Mouse (Mus musculus): ENCODE data around the gene 4930568D16Rik. TPM values are rescaled to one million over a fixed set of nuclear protein-coding genes. Genes with fewer than 3 reads are reported as not detected.

The 4930568D16Rik gene
- polyA plus RNA-seq, 1 experiment from 2014 or later, result not detected

- ATAC-seq (replicated peaks; ENCODE audit: low FRiP score, low read depth) (0 out of 2 replicates have a peak, but pooled peaks have one; percentile 8), DNase-seq (ENCODE audit: low spot score) (no peak)
- no peaks in the 10 kb centered on the region for H3K27me3 ChIP-seq (ENCODE audit: insufficient read depth, low read length)
- H3K9me3 ChIP-seq (replicated peaks; ENCODE audit: low read length), result no peaks in the 10 kb centered on the region
- H3K4me3 ChIP-seq (replicated peaks; ENCODE audit: low read depth, low read length), result peak overlapping the region; percentile 74; the same call in 1 of the 2 replicates
- 0 out of 2 replicates have a peak, but pooled peaks cover 6% of the 10 kb centered on the region for H3K4me1 ChIP-seq (replicated peaks; ENCODE audit: insufficient read depth, low read length)
- H3K9ac ChIP-seq (ENCODE audit: low read depth, low read length), result peak overlapping the region; percentile 68; the same call in 1 of the 2 replicates
- H3K27ac ChIP-seq, result peak overlapping the region; percentile 75
- H3K36me3 ChIP-seq (ENCODE audit: insufficient read depth, low read length), result no peaks in the 10 kb centered on the region
- TF ChIP-seq CTCF (IDR thresholded peaks at IDR 0.05; ENCODE audit: low read depth), result no peak
- H3K4me2 ChIP-seq (ENCODE audit: low read length), result peak overlapping the region; percentile 99
- WGBS, result 36% methylated on average over 10 of the region's 10 CpGs
Observed at GRCm38 (mm10) chr2:35337419-35337818, 30.1 kb downstream of the 4930568D16Rik start.

- H3K36me3 ChIP-seq (ENCODE audit: insufficient read depth, low read length), result no peaks in the 10 kb centered on the region
- H3K27me3 ChIP-seq (ENCODE audit: insufficient read depth, low read length), result no peaks in the 10 kb centered on the region
- DNase-seq (ENCODE audit: low spot score) (peak; percentile 99), ATAC-seq (replicated peaks; ENCODE audit: low FRiP score, low read depth) (peak; percentile 99)
- peak; percentile 55 for TF ChIP-seq CTCF (IDR thresholded peaks at IDR 0.05; ENCODE audit: low read depth)
- peak within 1 kb of the TSS; percentile 74 for H3K4me3 ChIP-seq (replicated peaks; ENCODE audit: low read depth, low read length)
- no peaks in the 10 kb centered on the region for H3K9me3 ChIP-seq (replicated peaks; ENCODE audit: low read length)
- H3K27ac ChIP-seq, result peak within 1 kb of the TSS; percentile 75
- WGBS, result under 1% methylated on average over 45 of the region's 45 CpGs
- peak within 1 kb of the TSS; percentile 68 for H3K9ac ChIP-seq (ENCODE audit: low read depth, low read length)
- H3K4me2 ChIP-seq (ENCODE audit: low read length), result peak within 1 kb of the TSS; percentile 99
- H3K4me1 ChIP-seq (replicated peaks; ENCODE audit: insufficient read depth, low read length), result 0 out of 2 replicates have a peak, but pooled peaks cover 6% of the 10 kb centered on the region
Observed at GRCm38 (mm10) chr2:35336388-35337280, 30.9 kb downstream of the 4930568D16Rik start, which contains the start of gene Stom. Stom (minus strand) TSS chr2:35336976.

- peak overlapping the region; percentile 99 for H3K4me2 ChIP-seq (ENCODE audit: low read length)
Observed at GRCm38 (mm10) chr2:35335620-35336019, 31.9 kb downstream of the 4930568D16Rik start.

GRCm38 (mm10) chr2:35333670-35334069 is 33.9 kb downstream of the 4930568D16Rik start:
- Histone ChIP-seq H3K27me3 (ENCODE audit: insufficient read depth, low read length) (no peaks in the 10 kb centered on the region), H3K27ac (no peak overlapping the region), H3K9ac (ENCODE audit: low read depth, low read length) (no peak overlapping the region), H3K4me3 (replicated peaks; ENCODE audit: low read depth, low read length) (no peak overlapping the region), H3K4me1 (replicated peaks; ENCODE audit: insufficient read depth, low read length) (0 out of 2 replicates have a peak, but pooled peaks cover 6% of the 10 kb centered on the region), H3K9me3 (replicated peaks; ENCODE audit: low read length) (no peaks in the 10 kb centered on the region), H3K4me2 (ENCODE audit: low read length) (no peak overlapping the region), H3K36me3 (ENCODE audit: insufficient read depth, low read length) (no peaks in the 10 kb centered on the region)
- TF ChIP-seq CTCF (IDR thresholded peaks at IDR 0.05; ENCODE audit: low read depth), result no peak
- DNase-seq (ENCODE audit: low spot score) (no peak), ATAC-seq (replicated peaks; ENCODE audit: low FRiP score, low read depth) (no peak)

More at GRCm38 (mm10) chr2:35335620-35336019, 31.9 kb downstream of the 4930568D16Rik start:
- Histone ChIP-seq H3K4me3 (replicated peaks; ENCODE audit: low read depth, low read length) (peak overlapping the region; percentile 74), H3K9ac (ENCODE audit: low read depth, low read length) (peak overlapping the region; percentile 68), H3K9me3 (replicated peaks; ENCODE audit: low read length) (no peaks in the 10 kb centered on the region), H3K36me3 (ENCODE audit: insufficient read depth, low read length) (no peaks in the 10 kb centered on the region), H3K27me3 (ENCODE audit: insufficient read depth, low read length) (no peaks in the 10 kb centered on the region), H3K4me1 (replicated peaks; ENCODE audit: insufficient read depth, low read length) (0 out of 2 replicates have a peak, but pooled peaks cover 6% of the 10 kb centered on the region), H3K27ac (no peak overlapping the region)
- DNase-seq (ENCODE audit: low spot score), result no peak
- ATAC-seq (replicated peaks; ENCODE audit: low FRiP score, low read depth), result no peak
- no peak for TF ChIP-seq CTCF (IDR thresholded peaks at IDR 0.05; ENCODE audit: low read depth)
- WGBS, result 12% methylated on average over 7 of the region's 7 CpGs

GRCm38 (mm10) chr2:35331205-35331604 is 36.3 kb downstream of the 4930568D16Rik start:
- no peak overlapping the region for H3K27ac ChIP-seq
- 70% methylated on average over 2 of the region's 2 CpGs for WGBS
- H3K36me3 ChIP-seq (ENCODE audit: insufficient read depth, low read length), result no peaks in the 10 kb centered on the region
- no peak for ATAC-seq (replicated peaks; ENCODE audit: low FRiP score, low read depth)
- no peak overlapping the region for H3K4me3 ChIP-seq (replicated peaks; ENCODE audit: low read depth, low read length)
- DNase-seq (ENCODE audit: low spot score), result no peak
- H3K27me3 ChIP-seq (ENCODE audit: insufficient read depth, low read length), result no peaks in the 10 kb centered on the region
- no peak for TF ChIP-seq CTCF (IDR thresholded peaks at IDR 0.05; ENCODE audit: low read depth)
- no peak overlapping the region for H3K4me2 ChIP-seq (ENCODE audit: low read length)
- H3K9me3 ChIP-seq (replicated peaks; ENCODE audit: low read length), result no peaks in the 10 kb centered on the region
- H3K9ac ChIP-seq (ENCODE audit: low read depth, low read length), result no peak overlapping the region
- no peaks in the 10 kb centered on the region for H3K4me1 ChIP-seq (replicated peaks; ENCODE audit: insufficient read depth, low read length)

- Histone ChIP-seq H3K4me2 (ENCODE audit: low read length) (no peak overlapping the region), H3K9me3 (replicated peaks; ENCODE audit: low read length) (no peaks in the 10 kb centered on the region), H3K4me3 (replicated peaks; ENCODE audit: low read depth, low read length) (no peak overlapping the region), H3K9ac (ENCODE audit: low read depth, low read length) (no peak overlapping the region), H3K27me3 (ENCODE audit: insufficient read depth, low read length) (no peaks in the 10 kb centered on the region), H3K27ac (no peak overlapping the region), H3K36me3 (ENCODE audit: insufficient read depth, low read length) (no peaks in the 10 kb centered on the region), H3K4me1 (replicated peaks; ENCODE audit: insufficient read depth, low read length) (no peaks in the 10 kb centered on the region)
- DNase-seq (ENCODE audit: low spot score) (no peak), ATAC-seq (replicated peaks; ENCODE audit: low FRiP score, low read depth) (no peak)
- WGBS, result 81% methylated on average over 2 of the region's 2 CpGs
- TF ChIP-seq CTCF (IDR thresholded peaks at IDR 0.05; ENCODE audit: low read depth), result no peak
Observed at GRCm38 (mm10) chr2:35329061-35329460, 38.5 kb downstream of the 4930568D16Rik start.
